Mouse (Mus musculus) embryonic facial prominence, embryonic 15.5 days (tissue): ENCODE results near the gene Olfr1275. TPM values are rescaled to one million over a fixed set of nuclear protein-coding genes. Genes with fewer than 3 reads are reported as not detected.

Source experiments
- ATAC-seq: fragments of 200-750 bp; cut with Nextera tagmentation; 2 replicates; pipeline ENCODE4 v1.8.0; 2017; ENCODE audit warnings: low read depth, moderate TSS enrichment; ENCODE audit not compliant: insufficient number of reproducible peaks, low FRiP score, low TSS enrichment
- H3K27ac ChIP-seq: fragments of 300-500 bp; sonication (generic); replicated peaks from 2 replicates; pipeline ENCODE4 v1.5.1; 2015; ENCODE audit warnings: mild to moderate bottlenecking, inconsistent platforms
- H3K27me3 ChIP-seq: fragments of 300-500 bp; sonication (generic); 2 replicates; pipeline ENCODE4 v1.6.1; 2015; ENCODE audit warnings: inconsistent platforms
- H3K36me3 ChIP-seq: fragments of 300-500 bp; sonication (generic); 2 replicates; pipeline ENCODE4 v1.6.1; 2015; ENCODE audit warnings: mild to moderate bottlenecking, inconsistent platforms
- H3K4me1 ChIP-seq: fragments of 300-500 bp; sonication (generic); 2 replicates; pipeline ENCODE4 v1.6.1; 2015; ENCODE audit warnings: inconsistent platforms
- H3K4me2 ChIP-seq: fragments of 300-500 bp; sonication (generic); replicated peaks from 2 replicates; pipeline ENCODE4 v1.6.1; 2015; ENCODE audit warnings: mild to moderate bottlenecking, inconsistent platforms
- H3K4me3 ChIP-seq: fragments of 300-500 bp; sonication (generic); replicated peaks from 2 replicates; pipeline ENCODE4 v1.5.1; 2015; ENCODE audit warnings: mild to moderate bottlenecking, inconsistent platforms
- H3K9ac ChIP-seq: fragments of 300-500 bp; sonication (generic); 2 replicates; pipeline ENCODE4 v1.6.1; 2015; ENCODE audit warnings: inconsistent platforms
- H3K9me3 ChIP-seq: fragments of 300-500 bp; sonication (generic); replicated peaks from 2 replicates; pipeline ENCODE4 v1.6.1; 2016; ENCODE audit warnings: inconsistent platforms
- WGBS: fragments of 180-500 bp; shearing (Covaris S2); methylation state at CpG from one replicate; pipeline ENCODE4 v1.1.7; 2015; 5-methylcytosine and 5-hydroxymethylcytosine counted together
- polyA plus RNA-seq: library from polyadenylated mRNA; unstranded; fragments of >200 nt; fragmentation: Nextera tagmentation; extraction: Ambion mirVana; gene quantifications from 2 replicates; pipeline ENCODE4 v1.2.1, GENCODE M21; 2015

Olfr1275 gene
- not detected in 2 replicates for polyA plus RNA-seq

- WGBS = 75% methylated on average over 1 of the region's 1 CpGs
- Histone ChIP-seq H3K4me3 (no peak within 1 kb of the TSS), H3K9me3 (no peaks in the 10 kb centered on the region), H3K27ac (no peak within 1 kb of the TSS), H3K27me3 (no peaks in the 10 kb centered on the region), H3K4me2 (no peak within 1 kb of the TSS), H3K36me3 (no peaks in the 10 kb centered on the region), H3K4me1 (no peaks in the 10 kb centered on the region), H3K9ac (no peak within 1 kb of the TSS)
- no peak for ATAC-seq
These were observed at the start of gene Olfr1275 for GRCm38 (mm10) chr2:111235186-111235585. Gene Olfr1275 (minus strand): TSS chr2:111235286.

GRCm38 (mm10) chr2:111274006-111274405, 38.9 kb upstream of the Olfr1275 start, which contains the start of gene Olfr1277:
Gene Olfr1277 (minus strand): TSS chr2:111274106.
- H3K27ac ChIP-seq = no peak within 1 kb of the TSS
- H3K9ac ChIP-seq = no peak within 1 kb of the TSS
- H3K9me3 ChIP-seq = no peaks in the 10 kb centered on the region
- no peaks in the 10 kb centered on the region for H3K36me3 ChIP-seq
- no peak for ATAC-seq
- H3K4me2 ChIP-seq = no peak within 1 kb of the TSS
- no peak within 1 kb of the TSS for H3K4me3 ChIP-seq
- no peaks in the 10 kb centered on the region for H3K27me3 ChIP-seq
- H3K4me1 ChIP-seq = no peaks in the 10 kb centered on the region
- WGBS = 79% methylated on average over 2 of the region's 2 CpGs

- Histone ChIP-seq H3K9ac (no peak within 1 kb of the TSS), H3K4me2 (no peak within 1 kb of the TSS), H3K27ac (no peak within 1 kb of the TSS), H3K27me3 (no peaks in the 10 kb centered on the region), H3K9me3 (no peaks in the 10 kb centered on the region), H3K4me1 (no peaks in the 10 kb centered on the region), H3K36me3 (no peaks in the 10 kb centered on the region), H3K4me3 (no peak within 1 kb of the TSS)
- no peak for ATAC-seq
These were observed 19.1 kb upstream of the Olfr1275 start, which contains the start of gene Olfr1276 for GRCm38 (mm10) chr2:111254216-111254615. Gene Olfr1276 (plus strand): TSS chr2:111254516.

DNA sequence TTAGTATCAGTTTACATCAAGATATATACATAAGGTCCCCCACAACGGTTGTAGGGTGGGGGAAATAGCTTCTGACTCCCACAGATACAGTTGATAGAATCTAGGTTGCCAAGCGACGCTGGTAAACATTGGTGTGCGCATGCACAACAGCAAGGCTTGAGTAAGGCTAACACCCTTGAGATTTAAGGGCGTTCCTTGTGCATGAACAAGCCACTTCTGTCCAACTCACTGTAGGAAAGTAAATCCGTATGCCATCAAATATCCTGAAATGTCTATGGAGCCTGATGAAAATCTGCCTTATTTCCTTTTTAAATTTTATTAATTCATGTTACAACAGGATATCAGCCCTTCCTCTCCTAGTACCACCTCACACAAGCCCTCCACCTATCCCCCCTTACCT, 5.6 kb downstream of the Olfr1275 start, which contains the start of gene 4930430A15Rik:
TSS of gene 4930430A15Rik (minus strand) at position 101 of the 400 bp plus-strand sequence.
- Histone ChIP-seq H3K4me2 (no peak within 1 kb of the TSS), H3K27ac (no peak within 1 kb of the TSS), H3K4me1 (no peaks in the 10 kb centered on the region), H3K4me3 (no peak within 1 kb of the TSS), H3K9me3 (no peaks in the 10 kb centered on the region), H3K9ac (no peak within 1 kb of the TSS), H3K36me3 (no peaks in the 10 kb centered on the region), H3K27me3 (no peaks in the 10 kb centered on the region)
- 81% methylated on average over 6 of the region's 6 CpGs for WGBS
- ATAC-seq = no peak

GRCm38 (mm10) chr2:111182068-111182467, 53.0 kb downstream of the Olfr1275 start:
- Histone ChIP-seq H3K4me2 (no peak overlapping the region), H3K4me1 (no peaks in the 10 kb centered on the region), H3K9ac (no peak overlapping the region), H3K27ac (no peak overlapping the region), H3K27me3 (no peaks in the 10 kb centered on the region), H3K36me3 (no peaks in the 10 kb centered on the region), H3K4me3 (no peak overlapping the region), H3K9me3 (no peaks in the 10 kb centered on the region)
- WGBS = 93% methylated on average over 11 of the region's 11 CpGs
- no peak; the same call in 1 of the 2 replicates for ATAC-seq

Other genes starting within 250 kb of the Olfr1275 start
- not detected in 2 replicates for gene Gm13941, start 129.3 kb downstream of the Olfr1275 start, polyA plus RNA-seq
- not detected in 2 replicates for gene Gm15130, start 82.3 kb downstream of the Olfr1275 start, polyA plus RNA-seq
- gene 4930430A15Rik, start 5.7 kb downstream of the Olfr1275 start, polyA plus RNA-seq = 0.12 TPM in 1 of 2 replicates, not detected in the other
- gene Olfr1276, start 19.2 kb upstream of the Olfr1275 start, polyA plus RNA-seq = not detected in 2 replicates
- gene Olfr1277, start 38.8 kb upstream of the Olfr1275 start, polyA plus RNA-seq = not detected in 2 replicates
- gene Olfr1278, start 54.9 kb upstream of the Olfr1275 start, polyA plus RNA-seq = not detected in 2 replicates
- gene Olfr1279, start 65.3 kb upstream of the Olfr1275 start, polyA plus RNA-seq = not detected in 2 replicates
- not detected in 2 replicates for gene Olfr1280, start 78.7 kb upstream of the Olfr1275 start, polyA plus RNA-seq
- gene Olfr1281, start 91.2 kb upstream of the Olfr1275 start, polyA plus RNA-seq = not detected in 2 replicates
- not detected in 2 replicates for gene Olfr1282, start 100.8 kb upstream of the Olfr1275 start, polyA plus RNA-seq
- not detected in 2 replicates for gene Olfr1283, start 131.5 kb upstream of the Olfr1275 start, polyA plus RNA-seq
- gene Olfr1284, start 140.2 kb upstream of the Olfr1275 start, polyA plus RNA-seq = not detected in 2 replicates
- not detected in 2 replicates for gene Olfr1286, start 187.8 kb upstream of the Olfr1275 start, polyA plus RNA-seq
- not detected in 2 replicates for gene Olfr1287, start 213.9 kb upstream of the Olfr1275 start, polyA plus RNA-seq
- not detected in 2 replicates for gene Olfr1288, start 238.8 kb upstream of the Olfr1275 start, polyA plus RNA-seq
- gene Olfr1289, start 245.5 kb upstream of the Olfr1275 start, polyA plus RNA-seq = not detected in 2 replicates